Mouse (Mus musculus) heart, embryonic 14.5 days (tissue): ENCODE data around the gene Pcolce2. TPM values are rescaled to one million over a fixed set of nuclear protein-coding genes. Genes with fewer than 3 reads are reported as not detected.

Experiments
- ATAC-seq: fragments of 200-750 bp; cut with Nextera tagmentation; 2 replicates; pipeline ENCODE4 v1.8.0; 2017; ENCODE audit warnings: low read depth, moderate TSS enrichment; ENCODE audit not compliant: insufficient number of reproducible peaks, insufficient read depth, low FRiP score
- H3K27ac ChIP-seq, 2 experiments: fragments of 200-500 bp in 1 of 2; fragments of 300-500 bp in 1 of 2; sonication (generic) in 1 of 2; replicated peaks in 1 of 2; 2 replicates each; pipeline ENCODE4 v1.5.1; 2012 to 2014; ENCODE audit warnings: low read depth in 2 of 2, low read length in 2 of 2, control low read depth in 1 of 2, mild to moderate bottlenecking in 1 of 2, mixed read lengths in 1 of 2; ENCODE audit not compliant: control insufficient read depth in 1 of 2, insufficient read depth in 1 of 2
- H3K27me3 ChIP-seq: fragments of 300-500 bp; sonication (generic); 2 replicates; pipeline ENCODE4 v1.6.1; 2014; ENCODE audit warnings: mild to moderate bottlenecking, low read length, control low read depth; ENCODE audit not compliant: control insufficient read depth, insufficient read depth
- H3K36me3 ChIP-seq: fragments of 300-500 bp; sonication (generic); 2 replicates; pipeline ENCODE4 v1.6.1; 2014; ENCODE audit warnings: mild to moderate bottlenecking, control low read depth, low read length, mixed read lengths; ENCODE audit not compliant: control insufficient read depth, insufficient read depth
- H3K4me1 ChIP-seq, 2 experiments: fragments of 200-500 bp in 1 of 2; fragments of 300-500 bp in 1 of 2; sonication (generic) in 1 of 2; 2 replicates each; pipeline ENCODE4 v1.6.1; 2012 to 2014; ENCODE audit warnings: low read length in 2 of 2, control low read depth in 1 of 2, mixed read lengths in 1 of 2; ENCODE audit not compliant: control insufficient read depth in 2 of 2, insufficient read depth in 2 of 2
- H3K4me2 ChIP-seq: fragments of 300-500 bp; sonication (generic); 2 replicates; pipeline ENCODE4 v1.6.1; 2014; ENCODE audit warnings: mild to moderate bottlenecking, low read length
- H3K4me3 ChIP-seq, 2 experiments: fragments of 200-500 bp in 1 of 2; fragments of 300-500 bp in 1 of 2; sonication (generic) in 1 of 2; 2 replicates each; pipeline ENCODE4 v1.5.1; 2012 to 2014; ENCODE audit warnings: low read length in 2 of 2, mild to moderate bottlenecking in 2 of 2, control low read depth in 1 of 2, low read depth in 1 of 2, moderate library complexity in 1 of 2; ENCODE audit not compliant: control insufficient read depth in 1 of 2, insufficient read depth in 1 of 2
- H3K9ac ChIP-seq: fragments of 300-500 bp; sonication (generic); 2 replicates; pipeline ENCODE4 v1.6.1; 2014; ENCODE audit warnings: mild to moderate bottlenecking, low read length
- H3K9me3 ChIP-seq: fragments of 300-500 bp; sonication (generic); 2 replicates; pipeline ENCODE4 v1.6.1; 2016; ENCODE audit warnings: low read length, control low read depth; ENCODE audit not compliant: control insufficient read depth
- WGBS: fragments of 180-500 bp; shearing (Covaris S2); extraction: QIAGEN DNeasy Blood & Tissue Kit; methylation state at CpG from one replicate; pipeline ENCODE4 v1.1.7; 2014; 5-methylcytosine and 5-hydroxymethylcytosine counted together
- polyA plus RNA-seq: library from polyadenylated mRNA; unstranded; fragments of >200 nt; fragmentation: Nextera tagmentation; extraction: Ambion mirVana; gene quantifications from 2 replicates; pipeline ENCODE4 v1.2.1, GENCODE M21; 2014

Pcolce2 gene
- polyA plus RNA-seq, 1 experiment from 2014 or later: 0.22 TPM

DNA sequence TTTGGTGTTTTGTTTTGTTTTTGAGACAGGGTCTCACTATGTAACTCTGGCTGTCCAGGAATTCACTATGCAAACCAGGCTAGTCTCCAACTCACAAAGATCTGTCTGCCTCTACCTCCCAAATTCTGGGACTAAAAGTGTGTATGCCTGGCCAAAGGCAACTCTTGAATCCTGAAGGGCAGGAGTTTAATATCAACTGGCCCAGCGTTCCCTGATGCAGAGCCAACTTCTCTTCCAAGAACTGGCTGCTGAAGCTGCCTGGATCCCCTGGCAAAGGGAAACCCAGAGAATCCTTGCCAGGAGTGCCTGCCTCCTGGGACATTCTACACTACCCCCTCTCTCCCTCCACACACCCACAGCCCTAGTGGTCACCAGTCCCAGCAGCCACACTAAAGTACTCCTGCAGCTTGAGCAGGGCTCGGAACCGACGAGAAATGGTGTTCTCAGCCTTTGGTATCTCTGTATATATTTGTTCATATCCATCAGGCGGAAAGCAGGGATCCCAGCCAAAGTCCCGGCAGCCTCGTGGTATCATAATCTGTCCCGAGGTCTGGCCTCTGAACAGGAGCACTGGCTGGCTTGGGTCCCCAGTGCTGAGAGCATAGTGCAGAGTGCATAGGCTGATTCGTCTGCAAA is 37.8 kb downstream of the Pcolce2 start:
- Histone ChIP-seq H3K9me3 (no peaks in the 10 kb centered on the region), H3K4me2 (0 out of 2 replicates have a peak overlapping the region, but pooled peaks have one; percentile 6), H3K36me3 (no peaks in the 10 kb centered on the region), H3K27me3 (no peaks in the 10 kb centered on the region), H3K27ac (peak overlapping the region; percentile 5 to 42; a peak in 3 of 4 replicates), H3K4me3 (no peak overlapping the region), H3K9ac (no peak overlapping the region), H3K4me1 (no peaks in the 10 kb centered on the region)
- ATAC-seq: peak; percentile 71
- WGBS: 50% methylated on average over 9 of the region's 9 CpGs

GRCm38 (mm10) chr9:95676021-95676420 is 38.6 kb downstream of the Pcolce2 start:
- Histone ChIP-seq H3K9me3 (no peaks in the 10 kb centered on the region), H3K36me3 (no peaks in the 10 kb centered on the region), H3K4me3 (no peak overlapping the region), H3K4me2 (no peak overlapping the region), H3K27me3 (no peaks in the 10 kb centered on the region), H3K4me1 (no peaks in the 10 kb centered on the region), H3K27ac (peak overlapping the region in 1 of 2 experiments; percentile 42; a peak in 1 of 4 replicates), H3K9ac (no peak overlapping the region)
- ATAC-seq: no peak
- 97% methylated on average over 4 of the region's 4 CpGs for WGBS

GRCm38 (mm10) chr9:95679966-95680365 is 42.6 kb downstream of the Pcolce2 start:
- no peak overlapping the region for H3K4me2 ChIP-seq
- no peaks in the 10 kb centered on the region for H3K4me1 ChIP-seq
- H3K4me3 ChIP-seq: no peak overlapping the region
- 73% methylated on average over 7 of the region's 7 CpGs for WGBS
- H3K9ac ChIP-seq: no peak overlapping the region
- no peak overlapping the region for H3K27ac ChIP-seq
- ATAC-seq: no peak
- H3K27me3 ChIP-seq: no peaks in the 10 kb centered on the region
- H3K9me3 ChIP-seq: no peaks in the 10 kb centered on the region
- no peaks in the 10 kb centered on the region for H3K36me3 ChIP-seq

- H3K9ac ChIP-seq: no peak overlapping the region
- no peak overlapping the region for H3K4me2 ChIP-seq
- no peaks in the 10 kb centered on the region for H3K27me3 ChIP-seq
- no peak for ATAC-seq
- H3K9me3 ChIP-seq: no peaks in the 10 kb centered on the region
- no peaks in the 10 kb centered on the region for H3K36me3 ChIP-seq
- WGBS: 90% methylated on average over 11 of the region's 11 CpGs
- H3K4me3 ChIP-seq: no peak overlapping the region
- no peaks in the 10 kb centered on the region for H3K4me1 ChIP-seq
- H3K27ac ChIP-seq: no peak overlapping the region
Observed at GRCm38 (mm10) chr9:95680691-95681090, 43.3 kb downstream of the Pcolce2 start.

DNA sequence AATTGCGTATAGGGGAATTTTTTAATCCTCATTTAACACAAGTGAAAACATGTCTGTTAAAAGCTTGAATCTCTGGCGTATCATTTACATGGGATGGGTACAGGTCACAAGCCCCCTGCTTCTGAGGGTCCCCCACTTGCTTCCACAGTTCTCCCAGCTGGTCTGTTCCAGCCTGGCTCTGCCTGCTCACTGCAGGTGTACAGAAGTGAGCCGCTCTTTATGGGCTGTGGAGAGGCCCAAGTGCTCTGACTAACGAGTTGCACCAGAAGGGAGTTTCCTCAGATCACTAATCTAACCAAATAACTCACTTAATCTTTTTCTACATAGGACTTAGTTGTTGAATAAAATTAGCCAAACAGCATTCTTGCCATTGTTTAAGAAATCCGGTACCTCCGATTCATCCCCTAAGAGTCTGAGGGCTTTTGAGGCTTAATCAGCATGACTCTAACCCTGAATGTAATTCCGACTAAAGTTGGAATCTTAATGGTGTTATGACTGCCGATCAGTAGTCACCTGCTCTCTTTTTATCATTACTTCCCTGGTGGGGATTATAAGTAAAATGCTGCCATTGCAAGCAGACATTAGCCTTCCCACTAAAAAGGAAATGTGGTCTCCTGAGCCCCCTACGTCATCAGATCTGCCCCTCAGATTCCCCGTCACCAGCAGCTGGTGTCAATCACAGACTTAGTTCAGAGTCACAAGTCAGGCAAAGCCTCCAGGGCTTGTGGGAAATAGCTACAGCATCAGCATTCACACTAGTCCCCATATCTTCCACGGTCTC is 48.4 kb downstream of the Pcolce2 start:
- Histone ChIP-seq H3K27ac (no peak overlapping the region), H3K9ac (no peak overlapping the region), H3K4me2 (no peak overlapping the region), H3K4me1 (no peaks in the 10 kb centered on the region), H3K36me3 (no peaks in the 10 kb centered on the region), H3K9me3 (no peaks in the 10 kb centered on the region), H3K4me3 (no peak overlapping the region), H3K27me3 (no peaks in the 10 kb centered on the region)
- 66% methylated on average over 11 of the region's 11 CpGs for WGBS
- ATAC-seq: no peak

DNA sequence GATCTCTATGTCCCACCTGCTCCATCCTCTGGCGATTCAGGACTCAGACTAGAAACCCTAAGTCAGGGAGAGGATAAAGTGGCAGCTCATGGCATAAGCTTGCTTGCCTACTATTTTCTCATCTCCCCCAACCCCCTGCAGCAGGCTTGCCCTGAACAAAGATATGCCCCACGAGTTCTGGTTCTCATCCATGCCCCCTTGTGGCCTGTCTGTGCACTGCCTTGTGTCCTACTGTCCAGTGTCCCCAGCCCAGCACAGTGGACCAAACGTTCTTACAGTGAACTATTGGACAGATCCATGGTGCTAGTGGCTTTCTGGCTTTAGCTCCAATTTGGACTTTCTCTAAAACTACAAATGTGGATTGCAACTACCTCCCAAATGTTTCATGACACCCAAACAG is 50.7 kb downstream of the Pcolce2 start:
- Histone ChIP-seq H3K27me3 (no peaks in the 10 kb centered on the region), H3K9ac (no peak overlapping the region), H3K4me2 (no peak overlapping the region), H3K9me3 (no peaks in the 10 kb centered on the region), H3K4me3 (no peak overlapping the region), H3K4me1 (no peaks in the 10 kb centered on the region), H3K27ac (no peak overlapping the region), H3K36me3 (no peaks in the 10 kb centered on the region)
- 49% methylated on average over 3 of the region's 3 CpGs for WGBS
- no peak for ATAC-seq

GRCm38 (mm10) chr9:95692823-95693222 is 55.4 kb downstream of the Pcolce2 start:
- H3K4me3 ChIP-seq: no peak overlapping the region
- no peak overlapping the region for H3K27ac ChIP-seq
- no peak overlapping the region for H3K9ac ChIP-seq
- no peak for ATAC-seq
- no peaks in the 10 kb centered on the region for H3K36me3 ChIP-seq
- H3K4me2 ChIP-seq: no peak overlapping the region
- no peaks in the 10 kb centered on the region for H3K27me3 ChIP-seq
- no peaks in the 10 kb centered on the region for H3K9me3 ChIP-seq
- 71% methylated on average over 8 of the region's 8 CpGs for WGBS
- peaks cover 0 to 3% of the 10 kb centered on the region in 2 experiments; a peak in 1 of 4 replicates for H3K4me1 ChIP-seq
